Mouse (Mus musculus) Patski (cell line): ENCODE measurements at regions not wholly inside any gene's neighbourhood (a gene's known extent, or its start where the extent isn't known, plus 50 kb on each side); places are given as distances from the start of the nearest gene placed in this dataset.

ENCODE experiments used
- ATAC-seq: fragments of 100-300 bp; one replicate; pipeline ENCODE4 v1.8.0; 2021
- CTCF ChIA-PET: fragments of 350-600 bp; sonication (Branson Sonifier 250); formaldehyde crosslinking; loops from one replicate; lab custom pipeline; 2022; ENCODE audit warnings: inconsistent platforms; lab: Charles Lee
- POLR2A ChIA-PET: fragments of 350-600 bp; sonication (Branson Sonifier 250); formaldehyde crosslinking; loops from one replicate; lab custom pipeline; 2022; ENCODE audit warnings: antibody characterized with exemption, inconsistent platforms; lab: Charles Lee
- DNase-seq: peaks from one replicate; pipeline ENCODE4 v3.0.0-alpha.2; 2011; ENCODE audit warnings: low read depth, low spot score
- H3K27me3 ChIP-seq: fragments of 371-371 bp; one replicate; pipeline ENCODE4 v1.5.1; 2021
- CTCF ChIP-seq: fragments of 100-300 bp; IDR thresholded peaks from one replicate; pipeline ENCODE4 v1.5.1; 2021
- in situ Hi-C: fragments of 300-500 bp; cut with MboI; formaldehyde crosslinking; loops from 3 replicates; pipeline ENCODE4 v1.11.1; 2018; ENCODE audit warnings: low pct_unique_long_range_greater_than_20kb, mixed read lengths

GRCm38 (mm10) chr12:27283964-27284363, 58.4 kb downstream of the Sox11 start:
- ChIA-PET CTCF (no interaction called here), POLR2A (no interaction called here)
- in situ Hi-C loops, result no loop called here
- no peak for ATAC-seq
- DNase-seq, result no peak
- no peaks in the 10 kb centered on the region for H3K27me3 ChIP-seq
- no peak for TF ChIP-seq CTCF

- DNase-seq (no peak), ATAC-seq (no peak)
- in situ Hi-C loops, result no loop called here
- POLR2A ChIA-PET, result no interaction called here
- no peak for TF ChIP-seq CTCF
- H3K27me3 ChIP-seq, result no peaks in the 10 kb centered on the region
- CTCF ChIA-PET, result interaction anchor here (0.6 kb wide), 1 partner anchor 188 kb away, joined by 3 read pairs; no protein-coding TSS in a partner anchor
Observed at GRCm38 (mm10) chr12:27261965-27262364, 80.4 kb downstream of the Sox11 start.

- ChIA-PET CTCF (no interaction called here), POLR2A (no interaction called here)
- TF ChIP-seq CTCF, result no peak
- no peaks in the 10 kb centered on the region for H3K27me3 ChIP-seq
- ATAC-seq (peak; percentile 69), DNase-seq (no peak)
- in situ Hi-C loops, result no loop called here
Observed at GRCm38 (mm10) chr12:27254125-27254524, 88.2 kb downstream of the Sox11 start.

- TF ChIP-seq CTCF, result no peak
- ChIA-PET CTCF (no interaction called here), POLR2A (no interaction called here)
- ATAC-seq, result no peak
- in situ Hi-C loops, result no loop called here
- no peak for DNase-seq
- H3K27me3 ChIP-seq, result no peaks in the 10 kb centered on the region
Observed at GRCm38 (mm10) chr12:27251521-27251920, 90.9 kb downstream of the Sox11 start.

GRCm38 (mm10) chr12:27248545-27248855, 93.9 kb downstream of the Sox11 start:
- POLR2A ChIA-PET, result no interaction called here
- in situ Hi-C loops, result no loop called here
- no peak for DNase-seq
- no peak for ATAC-seq
- TF ChIP-seq CTCF, result no peak
- no peaks in the 10 kb centered on the region for H3K27me3 ChIP-seq
- CTCF ChIA-PET, result no interaction called here

GRCm38 (mm10) chr12:27247756-27248544, 94.4 kb downstream of the Sox11 start:
- TF ChIP-seq CTCF, result no peak
- H3K27me3 ChIP-seq, result no peaks in the 10 kb centered on the region
- CTCF ChIA-PET, result no interaction called here
- ATAC-seq (no peak), DNase-seq (no peak)
- in situ Hi-C loops, result no loop called here
- POLR2A ChIA-PET, result no interaction called here

GRCm38 (mm10) chr12:27235748-27236147, 106.6 kb downstream of the Sox11 start:
- in situ Hi-C loops, result no loop called here
- ATAC-seq, result no peak
- CTCF ChIA-PET, result no interaction called here

GRCm38 (mm10) chr12:27221541-27221940, 120.8 kb downstream of the Sox11 start:
- no peaks in the 10 kb centered on the region for H3K27me3 ChIP-seq
- ChIA-PET POLR2A (no interaction called here), CTCF (interaction anchor here (0.6 kb wide), 1 partner anchor 8 kb away, joined by 3 read pairs; no protein-coding TSS in a partner anchor)
- DNase-seq (no peak), ATAC-seq (no peak)
- in situ Hi-C loops, result no loop called here
- TF ChIP-seq CTCF, result no peak

More at GRCm38 (mm10) chr12:27235748-27236147, 106.6 kb downstream of the Sox11 start:
- DNase-seq, result no peak
- POLR2A ChIA-PET, result no interaction called here
- TF ChIP-seq CTCF, result no peak
- no peaks in the 10 kb centered on the region for H3K27me3 ChIP-seq

GRCm38 (mm10) chr12:27201191-27201590, 141.2 kb downstream of the Sox11 start:
- ChIA-PET POLR2A (no interaction called here), CTCF (no interaction called here)
- TF ChIP-seq CTCF, result no peak
- in situ Hi-C loops, result no loop called here
- DNase-seq, result no peak
- no peaks in the 10 kb centered on the region for H3K27me3 ChIP-seq
- no peak for ATAC-seq

- no peak for DNase-seq
- CTCF ChIA-PET, result no interaction called here
- no peak for ATAC-seq
- in situ Hi-C loops, result no loop called here
- no peak for TF ChIP-seq CTCF
- peaks cover 7% of the 10 kb centered on the region for H3K27me3 ChIP-seq
- POLR2A ChIA-PET, result no interaction called here
Observed at GRCm38 (mm10) chr12:27194001-27194400, 148.4 kb downstream of the Sox11 start.

GRCm38 (mm10) chr12:27191916-27192315, 150.5 kb downstream of the Sox11 start:
- H3K27me3 ChIP-seq, result peaks cover 7% of the 10 kb centered on the region
- ChIA-PET POLR2A (interaction anchor here (0.6 kb wide), 1 partner anchor 11 kb away, joined by 3 read pairs; no protein-coding TSS in a partner anchor), CTCF (no interaction called here)
- TF ChIP-seq CTCF, result no peak
- in situ Hi-C loops, result no loop called here
- DNase-seq, result no peak
- no peak for ATAC-seq
